Mouse (Mus musculus) midbrain, postnatal 0 days (tissue): ENCODE results near the gene Ush2a. TPM values are rescaled to one million over a fixed set of nuclear protein-coding genes. Genes with fewer than 3 reads are reported as not detected.

Source experiments
- ATAC-seq: fragments of 200-750 bp; cut with Nextera tagmentation; 2 replicates; pipeline ENCODE4 v1.8.0; 2017; ENCODE audit warnings: moderate number of reproducible peaks, mild to moderate bottlenecking, moderate TSS enrichment, moderate library complexity; ENCODE audit not compliant: low FRiP score
- DNase-seq: peaks from one replicate; pipeline ENCODE4 v3.0.0-alpha.2; 2015; ENCODE audit warnings: low spot score
- H3K27ac ChIP-seq: fragments of 300-500 bp; sonication (generic); 2 replicates; pipeline ENCODE4 v1.5.1; 2014; ENCODE audit warnings: low read depth, mild to moderate bottlenecking, low read length, mixed read lengths
- H3K27me3 ChIP-seq: fragments of 300-500 bp; sonication (generic); 2 replicates; pipeline ENCODE4 v1.6.1; 2014; ENCODE audit warnings: low read length, control low read depth, mixed read lengths; ENCODE audit not compliant: insufficient read depth
- H3K36me3 ChIP-seq: fragments of 300-500 bp; sonication (generic); 2 replicates; pipeline ENCODE4 v1.6.1; 2014; ENCODE audit warnings: low read length, control low read depth, mixed read lengths; ENCODE audit not compliant: insufficient read depth
- H3K4me1 ChIP-seq: fragments of 300-500 bp; sonication (generic); 2 replicates; pipeline ENCODE4 v1.6.1; 2014; ENCODE audit warnings: mild to moderate bottlenecking, control low read depth, antibody characterized with exemption, low read length, mixed read lengths; ENCODE audit not compliant: insufficient read depth
- H3K4me2 ChIP-seq: fragments of 300-500 bp; sonication (generic); 2 replicates; pipeline ENCODE4 v1.6.1; 2014; ENCODE audit warnings: low read depth, mild to moderate bottlenecking, low read length, mixed read lengths; ENCODE audit not compliant: poor library complexity, severe bottlenecking
- H3K4me3 ChIP-seq: fragments of 300-500 bp; sonication (generic); 2 replicates; pipeline ENCODE4 v1.5.1; 2014; ENCODE audit warnings: low read depth, mild to moderate bottlenecking, low read length, moderate library complexity
- H3K9ac ChIP-seq: fragments of 300-500 bp; sonication (generic); replicated peaks from 2 replicates; pipeline ENCODE4 v1.6.1; 2014; ENCODE audit warnings: mild to moderate bottlenecking, low read length, moderate library complexity, mixed read lengths; ENCODE audit not compliant: poor library complexity, severe bottlenecking
- H3K9me3 ChIP-seq: fragments of 300-500 bp; sonication (generic); 2 replicates; pipeline ENCODE4 v1.6.1; 2016; ENCODE audit warnings: low read length, control low read depth
- CTCF ChIP-seq: IDR thresholded peaks from 2 replicates; pipeline ENCODE4 v1.5.1; 2016; ENCODE audit warnings: antibody characterized with exemption, mild to moderate bottlenecking
- WGBS: fragments of 180-500 bp; shearing (Covaris S2); extraction: QIAGEN DNeasy Blood & Tissue Kit; methylation state at CpG from one replicate; pipeline ENCODE4 v1.1.7; 2014; 5-methylcytosine and 5-hydroxymethylcytosine counted together
- polyA plus RNA-seq: library from polyadenylated mRNA; unstranded; fragments of >200 nt; fragmentation: Nextera tagmentation; extraction: Ambion mirVana; gene quantifications from 2 replicates; pipeline ENCODE4 v1.2.1, GENCODE M21; 2015
- total RNA-seq: library from RNA; depleted of rRNA; stranded (reverse); fragments of >200 nt; gene quantifications from 2 replicates; pipeline ENCODE4 v1.2.3, GENCODE M21; 2014

Ush2a gene
- total and polyA plus RNA-seq, 2 experiments from 2014 or later, result 0.10 to 0.38 TPM

DNA sequence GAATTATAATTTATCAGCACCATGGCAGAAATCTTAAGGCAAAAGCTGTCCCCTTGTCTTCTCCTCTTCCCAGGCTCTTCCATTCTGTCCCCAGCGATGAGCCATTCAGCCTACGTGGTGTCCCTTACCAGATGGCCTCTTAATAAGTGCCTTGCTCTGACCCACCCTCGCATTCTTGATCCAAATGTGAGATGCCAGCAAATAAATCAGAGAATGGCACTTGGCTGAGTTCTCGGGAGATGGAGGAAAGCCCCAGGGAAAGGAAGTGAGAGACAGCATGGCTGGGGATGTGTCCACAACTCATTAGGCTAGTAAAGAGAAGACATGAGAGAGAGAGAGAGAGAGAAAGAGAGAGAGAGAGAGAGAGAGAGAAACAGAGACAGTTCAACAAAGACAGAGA, 305.7 kb downstream of the Ush2a start:
- Histone ChIP-seq H3K4me2 (no peak overlapping the region), H3K27me3 (no peaks in the 10 kb centered on the region), H3K9ac (no peak overlapping the region), H3K9me3 (no peaks in the 10 kb centered on the region), H3K4me1 (no peaks in the 10 kb centered on the region), H3K4me3 (no peak overlapping the region), H3K27ac (no peak overlapping the region), H3K36me3 (no peaks in the 10 kb centered on the region)
- no peak for TF ChIP-seq CTCF
- ATAC-seq (no peak), DNase-seq (peak; percentile 65)
- 82% methylated on average over 4 of the region's 4 CpGs for WGBS

DNA sequence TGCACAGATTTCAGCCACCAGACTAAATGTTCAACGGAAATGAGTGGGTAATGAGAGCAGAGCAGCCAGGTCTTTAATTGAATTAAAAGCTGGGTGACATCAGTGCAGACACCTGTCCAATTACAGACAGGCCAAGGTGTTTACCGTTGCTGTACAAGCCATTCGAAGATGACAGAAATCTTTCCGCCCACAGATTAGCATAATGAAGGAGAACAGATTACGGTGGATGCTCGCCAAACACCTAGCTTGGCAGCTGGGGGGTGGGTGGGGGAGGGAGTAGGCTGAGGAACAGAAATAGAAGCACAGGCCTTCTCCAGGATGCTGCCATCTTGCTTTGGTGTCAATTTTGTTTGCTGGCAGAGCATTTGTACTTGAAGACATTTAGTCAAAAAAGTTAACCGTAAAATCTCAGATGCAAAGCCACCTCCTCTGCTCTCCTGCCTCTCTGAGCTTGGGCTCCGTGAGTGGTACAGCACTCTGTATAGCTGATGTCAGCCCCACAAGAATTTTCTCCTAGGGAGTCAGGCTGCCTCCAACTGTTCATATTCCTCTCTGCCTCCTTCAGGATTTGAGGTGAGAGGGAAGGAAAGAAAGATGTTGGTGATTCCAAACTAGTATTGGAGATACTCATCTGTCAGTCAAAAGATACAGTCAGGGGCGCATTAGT, 306.6 kb downstream of the Ush2a start:
- H3K36me3 ChIP-seq, result no peaks in the 10 kb centered on the region
- H3K9me3 ChIP-seq, result no peaks in the 10 kb centered on the region
- no peak overlapping the region for H3K4me3 ChIP-seq
- no peak overlapping the region for H3K4me2 ChIP-seq
- H3K9ac ChIP-seq, result no peak overlapping the region
- no peak for TF ChIP-seq CTCF
- H3K27ac ChIP-seq, result no peak overlapping the region
- H3K27me3 ChIP-seq, result no peaks in the 10 kb centered on the region
- no peaks in the 10 kb centered on the region for H3K4me1 ChIP-seq
- 63% methylated on average over 9 of the region's 9 CpGs for WGBS
- no peak for ATAC-seq
- peak; percentile 65 for DNase-seq

DNA sequence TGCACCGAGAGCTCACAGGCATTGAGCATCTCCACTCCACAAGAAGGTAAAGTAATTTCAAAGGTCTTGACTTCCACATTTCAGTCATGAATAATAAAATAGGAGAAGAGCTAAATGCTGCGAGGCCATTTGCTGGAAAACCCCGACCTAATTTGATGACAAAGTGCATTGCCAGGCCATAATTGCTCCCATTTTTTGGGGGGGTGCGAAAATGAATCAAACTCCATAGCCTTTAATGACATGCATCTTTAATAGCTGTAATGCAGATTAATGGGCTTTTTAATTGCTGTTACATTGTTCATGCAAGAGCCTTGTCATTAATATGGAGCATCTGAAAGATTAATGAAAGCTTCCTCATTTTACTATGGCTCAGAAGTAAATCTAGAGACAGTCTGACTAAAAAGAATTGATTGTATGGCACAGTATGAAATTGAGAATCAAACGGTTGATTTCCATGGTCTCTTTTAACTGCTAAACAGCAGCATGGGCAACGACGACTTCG, 314.5 kb downstream of the Ush2a start:
- TF ChIP-seq CTCF, result no peak
- Histone ChIP-seq H3K27me3 (no peaks in the 10 kb centered on the region), H3K9ac (no peak overlapping the region), H3K4me2 (no peak overlapping the region), H3K4me1 (no peaks in the 10 kb centered on the region), H3K9me3 (no peaks in the 10 kb centered on the region), H3K27ac (no peak overlapping the region), H3K4me3 (no peak overlapping the region), H3K36me3 (no peaks in the 10 kb centered on the region)
- WGBS, result 51% methylated on average over 8 of the region's 8 CpGs
- no peak for ATAC-seq
- peak; percentile 8 for DNase-seq

DNA sequence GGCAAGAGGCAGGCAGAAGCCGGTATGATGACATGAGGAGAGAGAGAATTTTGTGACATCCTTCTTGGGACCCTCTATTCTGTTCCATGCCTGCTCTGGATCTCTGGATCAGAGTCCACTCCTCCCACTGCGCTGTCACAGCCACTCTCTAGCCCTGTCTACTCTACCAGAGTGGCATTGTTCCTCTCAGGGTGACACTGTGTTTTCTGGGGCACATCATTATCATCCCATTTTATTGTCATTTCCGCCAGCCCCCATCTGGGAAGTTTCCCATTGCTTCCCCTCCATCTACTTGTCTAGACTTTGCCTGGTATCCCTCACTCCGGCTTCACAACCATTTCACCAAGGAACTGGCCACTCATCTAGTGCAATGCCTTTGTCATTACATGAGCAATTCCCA, 315.6 kb downstream of the Ush2a start:
- Histone ChIP-seq H3K9me3 (no peaks in the 10 kb centered on the region), H3K9ac (no peak overlapping the region), H3K4me1 (no peaks in the 10 kb centered on the region), H3K36me3 (no peaks in the 10 kb centered on the region), H3K27me3 (no peaks in the 10 kb centered on the region), H3K4me2 (no peak overlapping the region), H3K4me3 (no peak overlapping the region), H3K27ac (no peak overlapping the region)
- no peak for ATAC-seq
- DNase-seq, result no peak
- WGBS, result 89% methylated on average over 4 of the region's 4 CpGs
- no peak for TF ChIP-seq CTCF

DNA sequence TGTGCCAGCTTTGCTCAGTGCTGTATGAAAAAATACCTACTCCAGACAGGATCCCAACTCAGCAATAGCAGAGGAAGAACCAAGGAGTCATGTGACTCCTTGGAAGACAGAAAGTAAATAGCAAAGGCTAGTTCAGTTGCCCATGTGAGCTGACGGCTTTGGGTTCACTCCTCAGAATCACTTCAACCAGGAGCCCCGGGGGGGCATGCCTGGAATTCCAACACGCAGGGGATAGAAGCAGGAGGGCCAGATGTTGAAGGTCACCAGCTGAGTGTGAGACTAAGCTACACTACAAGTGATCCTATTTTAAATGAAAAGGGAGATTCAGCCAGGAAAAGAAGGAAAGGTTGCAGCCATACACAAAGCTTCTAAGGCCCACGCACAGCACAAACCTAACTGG, 319.3 kb downstream of the Ush2a start:
- Histone ChIP-seq H3K4me2 (no peak overlapping the region), H3K27me3 (no peaks in the 10 kb centered on the region), H3K4me3 (no peak overlapping the region), H3K4me1 (no peaks in the 10 kb centered on the region), H3K9me3 (no peaks in the 10 kb centered on the region), H3K27ac (no peak overlapping the region), H3K9ac (no peak overlapping the region), H3K36me3 (no peaks in the 10 kb centered on the region)
- no peak for ATAC-seq
- WGBS, result 49% methylated on average over 4 of the region's 4 CpGs
- no peak for DNase-seq
- no peak for TF ChIP-seq CTCF

DNA sequence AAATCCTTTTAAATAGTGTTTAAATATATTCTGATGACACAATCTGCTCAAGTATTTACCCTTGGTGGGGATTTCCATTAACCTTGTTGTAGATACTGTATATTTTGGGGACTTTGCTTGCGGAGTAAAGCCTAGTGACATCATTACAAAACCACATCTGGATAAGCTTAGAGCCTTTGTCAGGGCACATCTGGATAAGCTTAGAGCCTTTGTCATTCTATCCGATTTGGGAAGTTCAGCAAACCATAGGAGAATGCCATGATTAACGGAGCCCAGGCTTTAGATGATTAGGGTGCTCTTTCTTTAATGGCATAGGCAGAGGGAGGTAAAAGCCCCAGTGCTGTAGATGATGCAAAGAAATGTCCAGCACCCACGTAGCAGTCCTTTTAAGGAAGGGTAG, 333.4 kb downstream of the Ush2a start:
- TF ChIP-seq CTCF, result no peak
- no peaks in the 10 kb centered on the region for H3K36me3 ChIP-seq
- no peak overlapping the region for H3K9ac ChIP-seq
- WGBS, result 50% methylated on average over 4 of the region's 4 CpGs
- no peak overlapping the region for H3K4me2 ChIP-seq
- no peaks in the 10 kb centered on the region for H3K27me3 ChIP-seq
- no peak for ATAC-seq
- DNase-seq, result no peak
- H3K4me1 ChIP-seq, result no peaks in the 10 kb centered on the region
- H3K4me3 ChIP-seq, result no peak overlapping the region
- H3K27ac ChIP-seq, result no peak overlapping the region
- H3K9me3 ChIP-seq, result no peaks in the 10 kb centered on the region
